Mouse (Mus musculus): Measurements from ENCODE around the gene Olfr324.

The Olfr324 gene

DNA sequence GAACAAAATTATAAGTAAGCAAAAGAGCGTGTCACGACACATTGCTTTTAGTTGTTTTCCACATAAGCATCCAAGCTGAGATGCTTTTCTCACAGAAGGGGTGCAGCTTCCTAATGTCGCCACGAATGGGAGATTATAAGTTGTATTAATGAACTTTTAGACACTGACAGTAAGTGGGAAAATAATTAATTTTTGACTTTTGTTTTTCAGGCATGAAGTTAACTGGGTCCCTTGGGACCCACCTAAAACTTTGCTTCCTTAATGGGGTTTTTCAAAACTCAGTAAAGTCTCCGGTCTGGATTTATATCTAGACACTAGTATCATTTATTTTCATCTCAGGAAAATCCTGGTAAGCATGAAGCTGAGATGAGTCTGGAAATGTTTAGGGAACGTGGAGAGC, at the start of gene Olfr324:
Gene Olfr324, plus strand, starts transcription at position 301 of the 400 bp plus-strand sequence.
- DNase-seq (ENCODE audit: low spot score) = no peak

DNA sequence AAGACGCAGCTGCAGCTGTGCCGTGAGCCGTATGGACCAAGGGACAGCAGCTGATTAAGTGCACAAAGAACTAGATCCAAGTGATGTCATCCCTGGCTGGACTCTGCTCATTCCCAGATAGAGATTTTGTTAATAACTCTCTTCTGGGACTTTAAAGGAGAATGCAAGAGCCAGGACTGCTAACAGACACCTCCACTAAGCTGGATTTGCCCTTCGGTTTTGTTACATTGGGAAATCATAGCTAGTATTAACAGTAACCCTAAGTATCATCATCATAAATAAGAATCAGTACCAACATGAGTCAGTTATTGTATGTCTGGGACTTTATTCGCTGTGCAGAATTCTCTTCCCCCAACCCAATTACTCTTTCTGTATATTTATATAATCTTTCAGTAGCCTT, 48.6 kb upstream of the Olfr324 start, which contains the start of gene Olfr329-ps:
Gene Olfr329-ps, minus strand, starts transcription at position 101 of the 400 bp plus-strand sequence.
- DNase-seq (ENCODE audit: low spot score) = no peak

DNA sequence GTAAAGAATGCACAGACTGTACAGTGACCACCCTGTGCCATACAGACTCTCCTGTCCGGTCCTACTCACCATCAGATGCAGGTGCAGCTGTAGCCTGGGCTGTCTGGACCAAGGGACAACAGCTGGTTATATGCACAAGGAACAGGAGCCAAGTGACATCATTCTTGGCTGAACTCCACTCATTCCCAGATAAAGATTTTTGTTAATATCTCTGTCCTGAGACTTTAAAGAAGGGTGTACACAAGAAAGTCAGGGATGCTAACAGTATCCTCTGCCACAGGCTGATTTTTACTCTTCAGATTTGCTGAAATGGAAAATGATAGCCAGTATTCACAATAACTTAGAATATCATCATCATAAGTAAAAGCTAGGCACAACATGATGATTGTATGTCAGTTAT, 39.4 kb upstream of the Olfr324 start, which contains the start of gene Olfr328:
Gene Olfr328, minus strand, starts transcription at position 101 of the 400 bp plus-strand sequence.
- DNase-seq (ENCODE audit: low spot score) = no peak

DNA sequence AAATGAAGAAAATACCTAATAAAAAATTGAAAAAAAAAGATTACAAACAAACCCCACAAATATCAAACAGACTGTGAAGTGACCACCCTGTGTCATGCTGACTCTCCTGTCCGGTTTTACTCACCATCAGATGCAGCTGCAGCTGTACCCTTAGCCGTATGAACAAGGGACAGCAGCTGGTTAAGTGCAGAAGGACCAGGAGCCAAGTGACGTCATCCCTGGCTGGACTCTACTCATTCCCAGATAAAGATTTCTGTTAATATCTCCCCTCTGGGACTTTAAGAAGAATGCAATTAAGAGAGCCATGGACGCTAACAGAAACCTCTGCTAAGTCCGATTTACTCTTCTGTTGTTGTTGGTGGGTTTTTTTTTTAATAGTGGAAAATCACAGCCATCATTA, 24.5 kb upstream of the Olfr324 start, which contains the start of gene Olfr224:
Gene Olfr224, minus strand, starts transcription at position 149 of the 400 bp plus-strand sequence.
- DNase-seq (ENCODE audit: low spot score) = no peak

DNA sequence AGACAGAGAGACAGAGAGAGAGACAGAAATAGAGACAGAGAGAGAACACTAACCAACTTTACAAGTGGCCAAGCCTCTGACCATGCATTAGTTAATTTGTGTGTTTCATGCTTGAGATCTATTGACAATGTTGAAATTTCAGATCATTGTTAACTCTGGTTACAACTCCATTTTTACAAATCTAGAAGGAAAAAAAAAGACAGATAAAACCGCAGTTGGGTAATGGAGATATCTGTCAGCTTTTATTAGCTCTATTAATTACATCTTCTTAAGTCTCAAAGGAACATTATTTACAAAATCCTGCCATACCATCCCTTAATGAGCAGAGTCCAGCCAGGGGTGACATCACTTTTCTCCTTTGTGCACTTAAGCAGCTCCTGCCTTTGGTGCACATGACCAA, 17.5 kb upstream of the Olfr324 start, which contains the start of gene Olfr325:
Gene Olfr325, plus strand, starts transcription at position 301 of the 400 bp plus-strand sequence.
- no peak for DNase-seq (ENCODE audit: low spot score)

DNA sequence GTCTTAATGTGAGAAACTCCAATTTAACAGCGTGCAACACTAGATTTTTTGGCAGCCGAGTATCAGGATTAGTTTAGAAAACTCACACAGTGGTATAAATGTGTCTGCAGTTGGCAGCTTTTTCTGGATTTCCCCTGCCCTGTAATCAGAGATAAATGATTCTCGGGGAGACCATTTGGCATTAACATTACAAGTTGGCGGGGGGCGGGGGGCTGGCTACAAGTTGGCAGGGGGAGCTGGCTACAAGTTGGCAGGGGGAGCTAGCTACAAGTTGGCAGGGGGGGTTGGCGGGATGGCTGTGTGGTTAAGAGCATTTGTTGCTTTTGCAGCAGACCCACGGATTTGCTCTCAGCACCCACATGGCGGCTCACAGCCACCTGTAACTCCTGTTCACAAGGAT, 16.3 kb upstream of the Olfr324 start:
- no peak for DNase-seq (ENCODE audit: low spot score)

DNA sequence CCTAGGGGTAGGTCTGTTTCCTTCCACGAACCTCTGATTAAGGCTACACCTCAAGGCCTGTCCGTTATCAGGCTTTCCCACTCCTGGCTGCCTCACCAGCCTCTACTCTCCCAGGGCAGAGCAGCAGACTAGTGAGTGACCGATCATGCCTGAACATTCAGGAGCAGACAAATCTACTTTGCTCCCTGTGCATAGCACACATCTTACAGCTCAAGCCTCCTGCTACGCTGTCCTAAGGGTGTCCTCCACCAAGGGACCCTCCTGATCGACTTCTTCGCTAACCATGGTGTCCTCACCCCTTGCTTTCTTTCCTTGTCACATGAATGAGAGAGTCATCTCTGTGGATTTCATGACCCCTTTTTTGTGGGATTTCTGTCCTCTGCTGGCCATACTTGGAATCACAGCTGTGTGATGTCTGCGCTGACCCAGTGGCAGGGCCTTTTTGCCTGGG, 7.0 kb upstream of the Olfr324 start:
- DNase-seq (ENCODE audit: low spot score) = peak; percentile 47

DNA sequence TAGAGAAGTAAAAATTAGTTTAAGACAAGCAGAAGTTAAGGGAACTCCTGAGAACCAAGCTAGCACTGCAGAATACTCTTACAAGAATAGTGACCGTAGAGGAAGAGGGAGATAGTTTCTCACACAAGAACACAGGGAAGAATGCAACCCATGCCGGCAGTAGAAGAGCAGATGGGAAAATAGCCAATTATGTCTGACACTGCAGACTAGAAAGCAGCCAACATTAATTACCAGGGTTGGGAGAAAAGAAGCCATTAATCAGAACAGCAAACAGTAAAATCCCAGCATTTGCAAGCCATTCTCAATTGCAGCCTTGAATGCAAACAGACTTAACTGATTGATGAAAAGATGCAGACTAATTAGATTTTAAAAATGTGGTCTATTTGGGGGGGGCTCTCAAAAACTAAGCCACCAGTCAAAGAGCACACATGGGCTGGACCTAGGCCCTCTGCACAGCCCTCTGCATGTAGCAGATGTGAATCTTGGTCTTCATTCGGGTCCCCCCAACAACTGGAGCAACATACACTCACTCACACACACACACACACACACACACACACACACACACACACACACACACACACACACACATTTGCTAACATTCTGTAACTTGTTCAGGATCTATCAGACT, 6.2 kb upstream of the Olfr324 start:
- no peak for DNase-seq (ENCODE audit: low spot score)

DNA sequence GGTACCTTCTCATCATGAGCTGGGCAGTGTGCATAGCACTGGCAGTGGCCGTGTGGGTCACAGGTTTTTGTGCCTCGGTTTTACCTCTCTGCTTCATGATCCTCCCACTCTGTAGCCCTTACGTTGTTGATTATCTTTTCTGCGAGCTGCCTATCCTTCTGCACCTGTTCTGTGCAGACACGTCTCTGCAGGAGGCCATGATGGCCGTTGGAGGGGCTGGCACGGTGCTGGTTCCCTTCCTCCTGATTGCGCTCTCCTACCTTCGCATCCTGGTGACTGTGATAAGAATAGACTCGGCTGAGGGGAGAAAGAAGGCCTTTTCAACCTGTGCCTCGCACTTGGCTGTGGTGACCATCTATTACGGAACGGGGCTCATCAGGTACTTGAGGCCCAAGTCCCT, 2.9 kb downstream of the Olfr324 start:
- DNase-seq (ENCODE audit: low spot score) = no peak

DNA sequence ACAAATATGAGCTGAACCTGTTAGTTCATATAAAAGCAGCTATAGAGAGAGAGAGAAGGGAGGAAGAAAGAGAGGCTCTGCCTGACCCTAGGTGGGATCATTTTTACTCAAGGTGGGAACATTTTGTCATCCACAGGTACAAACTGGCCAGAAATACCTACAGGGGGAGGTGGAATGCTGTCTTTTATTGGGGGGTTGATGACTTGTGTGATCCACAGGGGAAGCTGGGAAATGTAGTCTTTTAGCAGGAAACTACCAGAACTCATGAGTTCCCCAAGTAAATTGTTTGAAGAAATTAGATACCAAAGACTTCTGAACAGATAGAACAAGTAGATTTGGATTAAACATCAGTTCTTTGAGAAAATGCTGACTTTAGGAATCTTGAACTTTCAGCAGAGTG, 7.1 kb downstream of the Olfr324 start:
- DNase-seq (ENCODE audit: low spot score) = no peak

DNA sequence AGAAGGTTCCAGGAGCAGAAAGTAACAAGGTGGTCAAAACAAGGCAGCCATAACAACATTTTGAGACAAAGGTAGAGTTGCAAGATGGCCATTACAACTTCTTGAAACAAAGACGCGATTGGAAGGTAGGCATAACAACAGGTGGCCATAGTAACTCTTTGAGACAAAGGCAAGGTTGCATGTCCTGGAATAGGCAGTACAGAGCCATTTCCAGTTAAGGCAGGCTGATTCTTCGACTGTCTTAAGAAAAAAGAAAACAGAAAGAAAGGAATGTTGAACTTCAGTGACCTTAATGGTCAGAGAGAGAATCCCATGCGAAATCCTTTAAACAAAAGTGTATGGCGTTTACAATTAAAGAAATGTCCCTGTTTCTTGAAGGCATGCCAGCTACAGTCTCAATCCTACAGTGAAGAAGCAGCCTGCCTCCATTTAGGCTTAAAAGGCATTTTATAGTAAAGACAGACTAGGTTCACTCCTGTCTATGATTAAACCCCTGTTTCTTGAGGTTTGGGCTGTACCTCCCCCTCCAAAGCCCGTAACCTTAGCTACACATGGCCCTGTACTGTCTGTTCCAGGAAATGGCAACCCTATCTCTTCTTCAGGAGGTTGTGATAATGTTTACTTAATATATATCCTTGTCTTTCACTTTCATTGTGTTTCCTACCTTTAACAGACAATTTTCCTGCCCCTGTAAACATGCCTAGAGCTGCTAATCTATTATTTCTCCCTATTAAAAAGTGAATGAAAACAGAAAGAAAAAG, 8.1 kb downstream of the Olfr324 start:
- DNase-seq (ENCODE audit: low spot score) = no peak

DNA sequence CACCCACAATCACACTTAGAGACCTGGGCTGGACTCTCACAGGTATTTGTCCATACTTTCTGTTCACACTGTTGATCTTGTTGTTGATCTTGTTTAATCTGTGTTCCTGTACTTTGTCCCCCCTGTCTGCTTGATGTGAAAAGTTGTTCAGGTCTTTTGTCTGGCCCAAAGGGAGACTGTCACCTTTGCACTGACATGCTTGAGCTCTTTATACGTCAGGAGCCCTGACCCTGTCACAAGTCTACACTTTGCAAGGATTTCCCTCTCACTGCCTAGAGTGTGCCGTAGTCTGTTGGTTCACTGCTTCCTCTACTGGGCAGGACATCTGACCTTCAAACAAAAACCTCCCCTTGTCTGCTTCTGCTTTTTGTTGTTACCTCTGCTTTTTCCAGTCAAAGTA, 9.8 kb downstream of the Olfr324 start:
- no peak for DNase-seq (ENCODE audit: low spot score)

DNA sequence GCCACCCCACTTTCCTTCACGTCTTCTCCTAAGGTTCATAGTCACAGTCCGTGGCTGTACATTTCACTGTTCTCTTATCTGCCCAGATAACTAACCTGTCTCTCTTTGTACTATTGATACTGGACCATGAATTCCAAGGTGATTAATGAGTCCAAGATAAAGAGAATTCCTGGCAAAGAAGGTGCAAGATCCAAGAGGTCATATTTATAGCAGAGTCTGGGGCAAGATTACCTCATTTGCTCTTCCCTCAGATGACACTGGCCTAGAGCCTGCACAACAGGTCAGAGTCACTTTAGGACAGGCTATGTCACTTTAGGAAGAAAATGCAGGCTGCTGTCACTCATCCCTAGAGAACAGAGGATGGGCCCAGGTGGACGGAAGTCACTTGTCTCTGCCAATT, 10.3 kb downstream of the Olfr324 start:
- no peak for DNase-seq (ENCODE audit: low spot score)

DNA sequence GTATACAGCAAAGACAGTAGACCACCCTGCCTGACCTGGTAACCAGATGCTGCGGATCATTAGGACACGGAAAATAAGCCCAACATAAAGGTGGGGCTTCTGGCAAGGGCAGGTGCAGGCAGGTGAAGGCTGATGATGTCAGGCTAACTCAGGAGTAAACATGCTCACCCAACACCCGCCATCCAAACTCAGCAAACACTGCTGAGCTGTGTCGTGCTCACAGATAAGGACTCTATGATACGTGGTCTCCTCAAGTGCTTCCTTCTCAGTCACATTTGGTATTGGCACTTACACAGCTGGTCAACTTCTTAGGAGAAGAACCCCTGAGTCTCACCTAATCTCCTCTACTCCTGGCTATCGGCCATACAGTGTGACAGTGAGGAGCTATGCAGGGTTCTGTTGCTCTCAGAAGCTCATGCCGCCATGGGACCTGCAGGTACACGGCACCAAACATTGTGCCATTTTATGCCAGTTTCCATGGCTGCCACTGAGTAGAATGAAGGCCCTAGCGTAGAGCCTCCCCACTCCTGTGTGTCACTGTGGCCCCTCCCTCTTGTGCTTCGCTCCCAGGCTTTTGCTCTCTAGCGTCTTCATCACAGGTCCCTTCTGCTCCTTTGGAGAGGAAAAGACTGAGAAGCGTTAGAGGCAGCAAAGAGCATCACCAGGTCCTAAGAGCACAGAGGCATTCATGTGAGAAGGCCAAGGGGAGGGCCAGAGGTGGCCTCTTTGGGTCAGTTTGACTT, 11.4 kb downstream of the Olfr324 start:
- no peak for DNase-seq (ENCODE audit: low spot score)

DNA sequence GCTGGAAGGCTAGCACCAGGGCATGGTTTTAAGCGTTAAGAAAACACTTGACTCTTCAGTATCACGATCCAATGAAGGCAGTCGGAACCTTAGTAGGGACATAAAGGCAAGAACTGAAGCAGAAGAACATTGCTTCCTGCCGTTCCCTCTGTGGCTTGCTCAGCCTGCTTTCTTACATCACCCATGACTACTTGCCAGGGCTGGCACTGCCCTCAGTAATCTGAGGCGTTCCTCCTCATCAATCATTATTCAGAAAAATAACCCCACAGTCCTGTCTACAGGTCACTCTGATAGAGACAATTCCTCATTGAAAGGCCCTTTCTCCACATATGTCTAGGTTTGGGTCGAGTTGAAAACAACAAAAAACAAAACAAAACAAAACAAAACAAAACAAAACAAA, 12.1 kb downstream of the Olfr324 start:
- no peak for DNase-seq (ENCODE audit: low spot score)

DNA sequence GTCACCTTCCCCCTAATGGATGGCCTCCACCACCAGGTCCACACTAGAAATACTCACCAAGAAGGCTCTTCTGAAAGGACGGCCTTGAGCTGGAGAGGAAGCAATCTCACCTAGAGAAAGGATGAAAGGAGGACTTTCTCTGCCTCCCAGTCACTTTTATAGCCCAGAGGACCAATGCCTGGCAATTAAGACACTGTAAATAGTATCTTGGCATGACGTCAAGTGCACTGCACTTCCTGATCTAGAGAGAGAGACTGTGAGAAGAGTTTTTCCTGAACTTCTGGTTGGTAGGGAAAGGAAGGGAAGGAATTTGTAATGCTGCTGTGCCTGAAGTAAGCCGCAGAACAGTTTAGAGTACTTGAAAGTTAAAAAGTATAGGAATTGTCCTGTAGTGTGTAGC, 18.4 kb downstream of the Olfr324 start:
- no peak for DNase-seq (ENCODE audit: low spot score)

DNA sequence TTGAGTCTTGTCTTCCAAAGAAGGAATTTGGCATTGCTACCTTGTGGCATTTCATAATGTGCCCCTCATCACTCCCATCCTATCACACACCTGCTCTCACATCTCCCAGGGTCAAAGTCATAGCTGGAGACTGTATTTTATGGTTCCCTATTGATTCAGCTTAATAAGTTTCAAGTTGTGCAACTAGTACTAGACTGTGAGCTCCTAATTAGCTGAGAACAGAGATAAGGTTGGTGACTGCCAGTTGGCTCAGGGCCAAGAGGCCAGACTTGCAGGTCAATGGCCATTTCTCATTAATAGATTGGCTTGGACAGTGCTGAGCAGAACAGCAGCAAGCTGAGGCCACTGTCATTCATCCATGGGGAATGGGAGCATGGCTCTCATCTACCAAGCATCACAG, 19.6 kb downstream of the Olfr324 start:
- DNase-seq (ENCODE audit: low spot score) = no peak

DNA sequence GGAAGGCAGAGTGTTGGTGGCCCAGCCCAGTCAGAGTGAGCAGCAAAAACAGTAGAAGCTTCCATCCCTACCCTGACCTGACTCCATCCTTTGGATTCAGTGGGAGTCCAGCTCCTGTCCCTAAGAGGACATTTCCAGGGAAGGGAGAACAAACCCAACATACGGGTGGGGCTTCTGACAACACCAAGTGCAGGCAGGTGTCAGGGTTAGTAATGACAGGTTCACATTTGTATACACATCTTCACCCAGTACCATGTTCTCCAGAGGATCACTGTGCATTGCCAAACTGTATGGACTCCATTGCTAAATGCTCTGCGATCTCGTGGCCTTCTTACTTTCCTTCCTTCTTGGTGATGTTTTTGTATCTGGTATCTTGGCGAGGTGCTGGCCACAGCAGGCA, 21.1 kb downstream of the Olfr324 start, which contains the start of gene 2210407C18Rik:
Gene 2210407C18Rik, minus strand, starts transcription at position 101 of the 400 bp plus-strand sequence.
- DNase-seq (ENCODE audit: low spot score) = no peak

DNA sequence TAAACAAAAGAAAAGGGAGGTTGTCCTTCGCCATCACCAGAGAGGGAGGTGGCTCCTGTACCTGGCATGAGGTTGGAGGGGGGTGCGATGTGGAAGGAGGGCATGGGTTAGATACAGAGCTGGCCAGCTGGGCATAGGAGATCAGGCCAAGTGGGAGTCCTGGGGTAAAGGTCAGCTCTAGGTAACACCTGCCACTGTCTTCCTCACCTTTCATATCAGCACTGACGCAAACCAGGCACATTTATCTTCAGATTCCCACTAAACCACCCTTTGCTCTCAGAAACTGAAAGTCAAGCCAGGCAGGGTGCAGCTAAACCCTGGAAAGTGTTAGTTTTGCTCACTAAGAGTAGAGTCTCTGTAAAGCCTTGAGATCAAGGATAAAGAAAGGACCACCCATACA, 23.5 kb downstream of the Olfr324 start:
- no peak for DNase-seq (ENCODE audit: low spot score)

DNA sequence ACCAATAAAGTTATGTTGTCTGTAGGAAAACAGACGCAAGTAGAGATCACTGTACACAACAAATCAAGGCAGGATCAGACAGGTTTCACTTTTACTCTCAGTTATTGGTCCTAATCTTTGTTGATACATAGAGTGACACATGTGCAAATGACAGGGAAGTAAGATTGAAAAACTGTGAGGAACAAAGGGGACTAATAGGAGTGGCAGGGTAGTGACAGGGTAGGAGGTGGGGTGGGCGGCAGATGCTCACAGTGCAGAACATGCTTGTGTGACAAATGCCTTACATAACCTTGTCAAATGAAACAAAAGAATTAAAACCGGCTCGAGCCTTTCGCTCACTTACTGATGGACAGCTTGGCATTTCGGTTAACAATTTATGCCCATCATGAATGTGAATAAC, 23.9 kb downstream of the Olfr324 start:
- DNase-seq (ENCODE audit: low spot score) = no peak

DNA sequence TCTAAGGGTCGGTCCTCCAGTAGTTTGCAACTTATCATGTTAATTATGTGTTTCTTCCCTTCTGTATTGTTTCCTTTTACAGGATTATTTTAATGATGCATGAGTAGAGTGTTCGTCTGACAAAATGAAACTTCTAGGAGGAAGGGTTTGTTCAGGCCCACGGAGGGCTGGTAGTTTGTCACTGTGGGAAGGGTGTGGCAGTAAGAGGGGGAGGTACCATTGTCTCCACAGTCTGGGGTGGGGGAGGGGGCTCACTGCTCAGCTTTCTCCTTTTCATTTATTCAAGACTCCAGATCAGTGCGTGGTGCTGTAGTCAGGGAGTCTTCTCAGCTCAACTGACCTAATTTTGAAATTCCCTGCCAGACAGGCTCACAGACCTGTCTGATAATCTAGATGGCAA, 31.2 kb downstream of the Olfr324 start:
- DNase-seq (ENCODE audit: low spot score) = no peak

DNA sequence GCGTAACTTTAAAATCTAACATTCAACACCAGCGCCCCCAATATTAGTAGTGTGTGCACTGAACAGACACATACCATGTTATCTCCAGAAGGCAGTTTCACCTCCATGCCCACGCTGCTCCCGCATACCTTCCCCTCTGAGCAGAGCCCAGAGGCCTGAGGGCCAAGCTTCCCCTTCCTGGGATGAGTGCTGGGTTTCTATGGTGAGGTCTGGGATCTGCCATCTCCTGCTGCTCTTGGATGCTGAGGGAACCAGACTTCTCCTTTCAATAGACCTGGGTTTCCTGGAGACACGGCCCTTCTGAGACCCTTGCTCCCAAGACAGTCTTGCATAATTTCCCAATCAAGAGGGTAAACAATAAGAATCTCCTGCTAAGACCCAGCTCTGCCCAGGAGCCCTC, 35.5 kb downstream of the Olfr324 start, which contains the start of gene Olfr323:
Gene Olfr323, minus strand, starts transcription at position 101 of the 400 bp plus-strand sequence.
- DNase-seq (ENCODE audit: low spot score) = no peak

All from ovary, postnatal 36 days (tissue).